Mouse (Mus musculus): Measurements from ENCODE around the gene Eif3d.

- no peak for TF ChIP-seq CTCF (conservative IDR thresholded peaks at IDR 0.05 in 1 of 2, IDR thresholded peaks at IDR 0.05 in 1 of 2; ENCODE audit: low read depth in 2 of 2, low read length in 2 of 2)
- TF ChIP-seq CHD1 (IDR thresholded peaks at IDR 0.05; ENCODE audit: low read depth, low read length), result no peak
- no peak for TF ChIP-seq POLR2A (IDR thresholded peaks at IDR 0.05; ENCODE audit: low read depth, low read length)
- no peak for TF ChIP-seq ELF1 (IDR thresholded peaks at IDR 0.05; ENCODE audit: low read depth, low read length)
- no peak for TF ChIP-seq E2F4 (IDR thresholded peaks at IDR 0.05; ENCODE audit: insufficient replicate concordance, low read depth, low read length)
- TF ChIP-seq EP300 (IDR thresholded peaks at IDR 0.05; ENCODE audit: low read length), result no peak
- no peak for TF ChIP-seq USF1 (IDR thresholded peaks at IDR 0.05; ENCODE audit: low read depth, low read length)
- no peak for TF ChIP-seq KAT2A (IDR thresholded peaks at IDR 0.05; ENCODE audit: insufficient replicate concordance, low read length)
Measured at GRCm38 (mm10) chr15:77912048-77912447, 58.6 kb downstream of the Eif3d start.

Data from CH12.LX (cell line).